Mouse (Mus musculus): ENCODE data around the gene Adgrb3. TPM values are rescaled to one million over a fixed set of nuclear protein-coding genes. Genes with fewer than 3 reads are reported as not detected.

Adgrb3 gene
- polyA plus RNA-seq (2014; fragmentation: Illumina TruSeq; extraction: RNeasy Lipid Tissue Mini Kit (QIAGEN cat#74804)): 0.17 TPM

GRCm38 (mm10) chr1:25828971-25829920 is at the start of gene Adgrb3:
Gene Adgrb3, minus strand, starts transcription at chr1:25829707.

